Mouse (Mus musculus): ENCODE results near the gene Chid1.

Chid1 gene

GRCm38 (mm10) chr7:141478270-141478748 lies 61.3 kb downstream of the Chid1 start:
- no peak for DNase-seq (ENCODE audit: extremely low read depth, low read depth, low spot score)

- DNase-seq (ENCODE audit: extremely low read depth, low read depth, low spot score): no peak
Observed at GRCm38 (mm10) chr7:141477578-141478269, 61.9 kb downstream of the Chid1 start.

- DNase-seq (ENCODE audit: extremely low read depth, low read depth, low spot score): no peak
Observed at GRCm38 (mm10) chr7:141476981-141477370, 62.7 kb downstream of the Chid1 start.

GRCm38 (mm10) chr7:141476226-141476980 lies 63.3 kb downstream of the Chid1 start:
- DNase-seq (ENCODE audit: extremely low read depth, low read depth, low spot score): no peak

GRCm38 (mm10) chr7:141475805-141476158 lies 63.9 kb downstream of the Chid1 start:
- no peak for DNase-seq (ENCODE audit: extremely low read depth, low read depth, low spot score)

- no peak for DNase-seq (ENCODE audit: extremely low read depth, low read depth, low spot score)
Observed at GRCm38 (mm10) chr7:141475011-141475804, 64.4 kb downstream of the Chid1 start, which contains the start of the genes Polr2l and Tspan4. Gene Polr2l (minus strand): TSS chr7:141475132. Gene Tspan4 (plus strand): TSS chr7:141475240.

- no peak for DNase-seq (ENCODE audit: extremely low read depth, low read depth, low spot score)
Observed at GRCm38 (mm10) chr7:141474160-141474559, 65.5 kb downstream of the Chid1 start.

GRCm38 (mm10) chr7:141472763-141473162 lies 66.9 kb downstream of the Chid1 start:
- DNase-seq (ENCODE audit: extremely low read depth, low read depth, low spot score): no peak

GRCm38 (mm10) chr7:141472226-141472625 lies 67.4 kb downstream of the Chid1 start:
- no peak for DNase-seq (ENCODE audit: extremely low read depth, low read depth, low spot score)

- no peak for DNase-seq (ENCODE audit: extremely low read depth, low read depth, low spot score)
Observed at GRCm38 (mm10) chr7:141471236-141471635, 68.4 kb downstream of the Chid1 start.

GRCm38 (mm10) chr7:141470637-141470944 lies 69.1 kb downstream of the Chid1 start:
- DNase-seq (ENCODE audit: extremely low read depth, low read depth, low spot score): no peak

GRCm38 (mm10) chr7:141469901-141470636 lies 69.6 kb downstream of the Chid1 start:
- DNase-seq (ENCODE audit: extremely low read depth, low read depth, low spot score): no peak

GRCm38 (mm10) chr7:141469352-141469751 lies 70.3 kb downstream of the Chid1 start:
- no peak for DNase-seq (ENCODE audit: extremely low read depth, low read depth, low spot score)

GRCm38 (mm10) chr7:141468522-141469211 lies 71.0 kb downstream of the Chid1 start:
- no peak for DNase-seq (ENCODE audit: extremely low read depth, low read depth, low spot score)

GRCm38 (mm10) chr7:141468164-141468521 lies 71.5 kb downstream of the Chid1 start:
- DNase-seq (ENCODE audit: extremely low read depth, low read depth, low spot score): no peak

GRCm38 (mm10) chr7:141467230-141468030 lies 72.2 kb downstream of the Chid1 start, which contains the start of gene Cd151:
Gene Cd151 (plus strand): TSS chr7:141467392.
- no peak for DNase-seq (ENCODE audit: extremely low read depth, low read depth, low spot score)

- DNase-seq (ENCODE audit: extremely low read depth, low read depth, low spot score): no peak
Observed at GRCm38 (mm10) chr7:141466607-141467148, 73.0 kb downstream of the Chid1 start.

- no peak for DNase-seq (ENCODE audit: extremely low read depth, low read depth, low spot score)
Observed at GRCm38 (mm10) chr7:141466045-141466394, 73.6 kb downstream of the Chid1 start.

- no peak for DNase-seq (ENCODE audit: extremely low read depth, low read depth, low spot score)
Observed at GRCm38 (mm10) chr7:141465388-141466044, 74.1 kb downstream of the Chid1 start.

All from fat pad, adult 2 months (tissue).